Mouse (Mus musculus): ENCODE results near the gene Ctsw.

- TF ChIP-seq TAL1 (conservative IDR thresholded peaks at IDR 0.05; ENCODE audit: low read depth, low read length) (no peak), CTCF (IDR thresholded peaks at IDR 0.05; ENCODE audit: low read depth, low read length) (no peak), GATA1 (IDR thresholded peaks at IDR 0.05; ENCODE audit: borderline replicate concordance, low read length) (no peak), GATA2 (IDR thresholded peaks at IDR 0.05; ENCODE audit: borderline replicate concordance, low read depth, low read length) (no peak)
Observed at GRCm38 (mm10) chr19:5444371-5444908, 23.9 kb downstream of the Ctsw start.
